Mouse (Mus musculus) layer of hippocampus, adult 6 months (tissue): ENCODE results near the gene Nans. TPM values are rescaled to one million over a fixed set of nuclear protein-coding genes. Genes with fewer than 3 reads are reported as not detected.

Experiments used
- long read RNA-seq, 2 experiments: library from polyadenylated mRNA; unstranded; transcript quantifications; one replicate each; pipeline ENCODE4 v2.0.0; 2019 to 2020
- polyA plus RNA-seq: library from polyadenylated mRNA; unstranded; fragments of <200 nt; fragmentation: Nextera tagmentation; gene quantifications from 2 replicates; pipeline ENCODE4 v1.2.3, GENCODE M21; 2021

Nans gene
- polyA plus RNA-seq, result 15.6 and 15.8 TPM in 2 replicates
- long read RNA-seq, experiment 1, transcript Nans-201 (6 exons, 2,179 nt), result major isoform, 39 of 43 reads
- long read RNA-seq, experiment 1, partial matches to known transcripts, result 2 of 43 reads
- long read RNA-seq, experiment 1, other reads (novel, unspliced or antisense), result 2 of 43 reads
- long read RNA-seq, experiment 2, transcript Nans-201 (6 exons, 2,179 nt), result major isoform, 48 of 54 reads
- long read RNA-seq, experiment 2, partial matches to known transcripts, result 0 of 54 reads
- long read RNA-seq, experiment 2, other reads (novel, unspliced or antisense), result 4 of 54 reads

DNA sequence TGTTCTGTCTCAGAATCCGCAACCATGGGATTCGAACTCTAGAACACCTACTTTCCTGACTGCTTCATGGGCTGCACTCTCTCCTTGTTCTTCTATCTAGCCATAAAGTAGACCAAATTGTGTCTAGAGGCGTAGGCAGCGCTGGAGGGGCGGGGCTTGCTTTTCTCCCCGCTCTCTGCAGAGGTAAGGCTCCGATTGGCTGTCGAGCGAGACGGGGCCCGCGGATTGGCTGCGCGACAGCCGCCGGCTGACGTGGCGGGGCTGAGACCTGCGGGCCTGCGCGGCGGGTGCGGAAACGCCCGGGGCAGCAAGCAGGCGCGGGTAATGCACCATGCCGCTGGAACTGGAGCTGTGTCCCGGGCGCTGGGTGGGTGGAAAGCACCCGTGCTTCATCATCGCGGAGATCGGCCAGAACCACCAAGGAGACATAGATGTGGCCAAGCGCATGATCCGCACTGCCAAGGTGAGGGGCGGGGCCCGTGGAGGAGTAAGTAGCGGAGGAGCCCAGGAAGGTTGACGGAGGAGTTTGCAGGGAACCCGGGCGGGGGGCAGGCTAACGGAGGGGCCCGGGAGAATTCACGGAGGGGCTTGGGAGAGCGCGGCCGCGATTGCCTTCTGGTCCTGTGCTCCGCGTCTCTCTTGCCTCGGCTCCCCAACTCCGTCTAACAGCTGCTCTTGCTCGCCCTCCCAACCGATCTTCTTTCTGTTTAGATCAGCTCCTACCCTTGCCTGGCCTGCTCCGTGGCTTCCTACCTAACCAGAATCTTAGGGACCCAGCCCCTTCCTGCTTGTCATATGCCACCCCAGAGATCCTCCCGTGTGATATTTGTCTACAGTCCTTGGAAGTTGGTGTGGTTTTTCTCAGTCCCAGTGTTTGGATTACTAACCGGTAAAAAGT lies at the start of gene Nans:
Gene Nans, plus strand, starts transcription at position 221 of the 898 bp plus-strand sequence.

DNA sequence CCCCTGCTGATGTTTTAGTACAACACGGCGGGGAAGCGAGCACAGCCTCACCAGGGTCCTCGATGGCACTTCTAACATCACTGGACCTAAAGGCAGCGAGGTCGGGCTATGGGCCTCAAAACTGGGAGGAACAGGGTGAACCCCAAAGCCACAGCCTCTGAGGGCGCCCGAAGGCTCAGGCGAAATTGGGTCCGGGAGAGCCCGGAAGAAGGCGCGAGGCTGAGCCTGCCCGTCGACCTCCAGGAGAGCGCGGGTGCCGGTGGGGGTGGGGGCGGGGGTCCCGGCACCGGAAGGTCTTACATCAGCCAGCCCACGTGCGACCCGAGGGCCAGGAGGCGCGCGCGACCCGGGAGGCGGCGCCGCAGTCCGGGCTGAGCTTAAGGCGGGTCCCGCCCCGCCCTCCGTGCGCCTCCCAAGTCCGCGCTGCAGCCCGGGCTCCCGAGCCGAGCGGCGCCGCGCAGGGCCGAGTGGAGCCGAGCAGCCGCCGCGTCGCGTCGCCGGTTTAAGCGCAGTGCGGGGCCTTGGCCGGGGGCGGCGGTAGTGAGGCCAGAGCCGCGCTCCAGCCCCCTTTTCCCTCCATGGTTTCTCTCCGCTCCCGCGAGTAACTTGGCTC lies 38.4 kb upstream of the Nans start, which contains the start of gene Anp32b:
Gene Anp32b, plus strand, starts transcription at position 384 of the 613 bp plus-strand sequence.

DNA sequence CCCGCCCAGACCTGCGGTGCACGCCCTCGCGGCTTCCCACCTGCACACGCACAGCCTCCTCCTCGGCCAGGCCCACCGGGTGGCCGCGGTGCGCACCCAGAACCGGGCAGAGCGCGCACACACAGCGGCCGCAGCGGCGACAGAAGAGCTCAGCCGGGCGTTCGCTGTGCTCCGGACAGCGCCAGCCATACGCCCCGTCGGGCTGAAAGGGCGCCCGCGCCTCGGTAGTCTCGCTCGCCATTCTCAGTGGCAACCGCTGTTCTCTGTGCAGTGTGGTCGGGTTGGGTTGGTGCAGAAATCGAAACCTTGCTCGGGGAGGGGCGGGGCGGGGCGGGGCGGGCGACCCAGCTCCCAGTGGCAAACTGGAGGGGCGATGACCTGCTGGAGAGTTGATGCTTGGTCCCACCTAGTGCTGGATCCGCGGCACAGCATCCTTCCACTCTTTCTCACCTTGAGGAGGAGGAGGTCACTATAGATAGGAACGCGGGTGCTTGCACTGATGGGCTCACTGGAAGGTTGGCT lies 46.9 kb downstream of the Nans start, which contains the start of gene Trim14:
Gene Trim14, minus strand, starts transcription at position 302 of the 522 bp plus-strand sequence.

Other genes with a start within 250 kb of the Nans start
- not detected in 2 replicates for gene Foxe1, start 145.6 kb upstream of the Nans start, polyA plus RNA-seq
- 4.2 and 4.3 TPM in 2 replicates for gene Trmo, start 99.8 kb upstream of the Nans start, polyA plus RNA-seq
- not detected in 2 replicates for gene Hemgn, start 75.7 kb upstream of the Nans start, polyA plus RNA-seq
- gene Anp32b, start 38.3 kb upstream of the Nans start, polyA plus RNA-seq, result 44.3 and 45.7 TPM in 2 replicates
- 0.56 and 0.80 TPM in 2 replicates for gene Trim14, start 46.9 kb downstream of the Nans start, polyA plus RNA-seq
- 12.0 and 15.6 TPM in 2 replicates for gene Coro2a, start 113.0 kb downstream of the Nans start, polyA plus RNA-seq
- 0.92 and 1.5 TPM in 2 replicates for gene Tbc1d2, start 161.0 kb downstream of the Nans start, polyA plus RNA-seq